Mouse (Mus musculus) kidney, postnatal 0 days (tissue): ENCODE measurements around the gene Dusp28. TPM values are rescaled to one million over a fixed set of nuclear protein-coding genes. Genes with fewer than 3 reads are reported as not detected.
A peak's percentile ranks its signal among the peaks of the same experiment; 100 is the strongest.

Experiments used
- ATAC-seq: fragments of 200-750 bp; cut with Nextera tagmentation; replicated peaks from 2 replicates; pipeline ENCODE4 v1.8.0; 2017; ENCODE audit warnings: low read depth, moderate number of reproducible peaks, moderate TSS enrichment, moderate library complexity; ENCODE audit not compliant: low FRiP score
- DNase-seq: peaks from one replicate; pipeline ENCODE4 v3.0.0-alpha.2; 2016; ENCODE audit warnings: low spot score
- H3K27ac ChIP-seq: fragments of 300-500 bp; sonication (generic); 2 replicates; pipeline ENCODE4 v1.5.1; 2014; ENCODE audit warnings: mild to moderate bottlenecking
- H3K27me3 ChIP-seq: fragments of 300-500 bp; sonication (generic); 2 replicates; pipeline ENCODE4 v1.6.1; 2014; ENCODE audit warnings: low read length, mixed read lengths; ENCODE audit not compliant: insufficient read depth
- H3K36me3 ChIP-seq: fragments of 300-500 bp; sonication (generic); 2 replicates; pipeline ENCODE4 v1.6.1; 2014; ENCODE audit warnings: low read length, mixed read lengths; ENCODE audit not compliant: insufficient read depth
- H3K4me1 ChIP-seq: fragments of 300-500 bp; sonication (generic); replicated peaks from 2 replicates; pipeline ENCODE4 v1.6.1; 2014; ENCODE audit warnings: antibody characterized with exemption, low read length, mixed read lengths; ENCODE audit not compliant: insufficient read depth
- H3K4me2 ChIP-seq: fragments of 300-500 bp; sonication (generic); 2 replicates; pipeline ENCODE4 v1.6.1; 2014; ENCODE audit warnings: mild to moderate bottlenecking, low read length, moderate library complexity, mixed read lengths
- H3K4me3 ChIP-seq: fragments of 300-500 bp; sonication (generic); replicated peaks from 2 replicates; pipeline ENCODE4 v1.5.1; 2014; ENCODE audit warnings: low read depth, low read length
- H3K9ac ChIP-seq: fragments of 300-500 bp; sonication (generic); 2 replicates; pipeline ENCODE4 v1.6.1; 2014; ENCODE audit warnings: low read depth, low read length
- H3K9me3 ChIP-seq: fragments of 300-500 bp; sonication (generic); replicated peaks from 2 replicates; pipeline ENCODE4 v1.6.1; 2016; ENCODE audit warnings: low read length, inconsistent platforms, mixed read lengths
- CTCF ChIP-seq: IDR thresholded peaks from 2 replicates; pipeline ENCODE4 v1.5.1; 2016; ENCODE audit warnings: antibody characterized with exemption, low read depth, mild to moderate bottlenecking, moderate library complexity
- WGBS: fragments of 180-500 bp; shearing (Covaris S2); extraction: QIAGEN DNeasy Blood & Tissue Kit; methylation state at CpG from one replicate; pipeline ENCODE4 v1.1.7; 2014; 5-methylcytosine and 5-hydroxymethylcytosine counted together
- polyA plus RNA-seq: library from polyadenylated mRNA; unstranded; fragments of >200 nt; fragmentation: Nextera tagmentation; extraction: Ambion mirVana; gene quantifications from 2 replicates; pipeline ENCODE4 v1.2.1, GENCODE M21; 2015

The Dusp28 gene
- polyA plus RNA-seq, 1 experiment from 2014 or later: 22.3 TPM

DNA sequence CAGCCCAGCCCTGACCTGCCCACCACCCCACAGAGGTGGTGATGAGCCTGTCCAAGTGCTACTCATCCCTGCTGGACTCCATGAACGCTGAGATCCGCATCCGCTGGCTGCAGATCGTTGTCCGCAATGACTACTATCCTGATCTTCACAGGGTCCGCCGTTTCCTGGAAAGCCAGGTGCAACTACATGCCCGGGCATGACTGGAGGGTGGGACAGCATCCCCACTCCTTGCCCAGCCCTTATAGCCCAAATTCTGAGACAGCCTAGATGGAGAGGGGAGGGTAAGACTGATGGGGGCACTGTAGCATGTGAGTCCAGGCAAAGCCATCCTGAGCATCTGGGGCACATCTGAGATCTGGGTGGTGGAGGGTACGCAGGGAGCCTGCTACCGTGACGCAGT is 12.4 kb downstream of the Dusp28 start:
- no peak overlapping the region for H3K4me3 ChIP-seq
- no peak for DNase-seq
- no peak overlapping the region for H3K4me2 ChIP-seq
- no peaks in the 10 kb centered on the region for H3K4me1 ChIP-seq
- H3K9me3 ChIP-seq: no peaks in the 10 kb centered on the region
- no peak for TF ChIP-seq CTCF
- H3K9ac ChIP-seq: no peak overlapping the region
- 94% methylated on average over 11 of the region's 11 CpGs for WGBS
- no peak for ATAC-seq
- peaks cover 62% of the 10 kb centered on the region for H3K36me3 ChIP-seq
- no peaks in the 10 kb centered on the region for H3K27me3 ChIP-seq
- no peak overlapping the region for H3K27ac ChIP-seq

GRCm38 (mm10) chr1:92919775-92920174 is 13.0 kb downstream of the Dusp28 start:
- H3K27me3 ChIP-seq: no peaks in the 10 kb centered on the region
- no peak for TF ChIP-seq CTCF
- peaks cover 58% of the 10 kb centered on the region for H3K36me3 ChIP-seq
- ATAC-seq: no peak
- no peaks in the 10 kb centered on the region for H3K9me3 ChIP-seq
- no peak overlapping the region for H3K27ac ChIP-seq
- 80% methylated on average over 12 of the region's 12 CpGs for WGBS
- no peaks in the 10 kb centered on the region for H3K4me1 ChIP-seq
- H3K4me3 ChIP-seq: no peak overlapping the region
- no peak for DNase-seq
- no peak overlapping the region for H3K9ac ChIP-seq
- no peak overlapping the region for H3K4me2 ChIP-seq

GRCm38 (mm10) chr1:92920474-92921200 is 13.9 kb downstream of the Dusp28 start:
- no peak for TF ChIP-seq CTCF
- ATAC-seq (no peak), DNase-seq (no peak)
- Histone ChIP-seq H3K27me3 (no peaks in the 10 kb centered on the region), H3K36me3 (peaks cover 50% of the 10 kb centered on the region), H3K9ac (no peak overlapping the region), H3K4me1 (no peaks in the 10 kb centered on the region), H3K4me3 (no peak overlapping the region), H3K27ac (no peak overlapping the region), H3K4me2 (no peak overlapping the region), H3K9me3 (no peaks in the 10 kb centered on the region)
- WGBS: 86% methylated on average over 7 of the region's 7 CpGs

GRCm38 (mm10) chr1:92921496-92921895 is 14.7 kb downstream of the Dusp28 start:
- Histone ChIP-seq H3K4me1 (no peaks in the 10 kb centered on the region), H3K27ac (no peak overlapping the region), H3K4me3 (no peak overlapping the region), H3K9ac (no peak overlapping the region), H3K36me3 (peaks cover 41% of the 10 kb centered on the region), H3K9me3 (no peaks in the 10 kb centered on the region), H3K4me2 (no peak overlapping the region), H3K27me3 (no peaks in the 10 kb centered on the region)
- 81% methylated on average over 4 of the region's 4 CpGs for WGBS
- no peak for TF ChIP-seq CTCF
- ATAC-seq (no peak), DNase-seq (no peak)

DNA sequence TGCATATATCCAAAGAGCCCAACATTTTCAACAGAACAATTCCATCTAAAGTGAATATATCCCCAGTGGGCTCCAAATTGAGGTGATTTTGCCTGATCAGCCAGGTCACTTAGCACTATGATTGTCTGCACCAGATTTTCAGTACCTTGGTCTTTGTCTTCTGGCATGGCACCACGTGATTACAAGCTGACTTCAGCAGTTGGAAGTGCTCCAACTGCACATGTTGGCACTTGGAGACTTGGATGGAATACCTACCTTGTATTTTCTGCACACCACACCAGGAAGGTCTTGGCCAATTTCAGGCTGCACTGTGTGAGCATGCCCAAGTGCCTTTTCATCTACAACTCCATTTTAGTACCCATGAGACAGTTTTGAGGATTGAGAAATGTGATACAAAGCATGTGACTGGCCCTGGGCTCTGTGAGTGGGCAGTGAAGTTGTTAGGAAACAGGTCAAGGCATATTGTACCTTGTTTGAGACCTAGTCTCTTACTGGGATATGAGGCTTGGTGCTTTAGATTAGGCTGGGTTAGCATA is 23.5 kb downstream of the Dusp28 start:
- no peak overlapping the region for H3K4me2 ChIP-seq
- ATAC-seq: no peak
- H3K9me3 ChIP-seq: no peaks in the 10 kb centered on the region
- H3K36me3 ChIP-seq: no peaks in the 10 kb centered on the region
- H3K27me3 ChIP-seq: no peaks in the 10 kb centered on the region
- H3K9ac ChIP-seq: no peak overlapping the region
- H3K27ac ChIP-seq: no peak overlapping the region
- peaks cover 2% of the 10 kb centered on the region; the same call in 1 of the 2 replicates for H3K4me1 ChIP-seq
- no peak for TF ChIP-seq CTCF
- H3K4me3 ChIP-seq: no peak overlapping the region
- DNase-seq: no peak
- WGBS: 29% methylated on average over 1 of the region's 1 CpGs

DNA sequence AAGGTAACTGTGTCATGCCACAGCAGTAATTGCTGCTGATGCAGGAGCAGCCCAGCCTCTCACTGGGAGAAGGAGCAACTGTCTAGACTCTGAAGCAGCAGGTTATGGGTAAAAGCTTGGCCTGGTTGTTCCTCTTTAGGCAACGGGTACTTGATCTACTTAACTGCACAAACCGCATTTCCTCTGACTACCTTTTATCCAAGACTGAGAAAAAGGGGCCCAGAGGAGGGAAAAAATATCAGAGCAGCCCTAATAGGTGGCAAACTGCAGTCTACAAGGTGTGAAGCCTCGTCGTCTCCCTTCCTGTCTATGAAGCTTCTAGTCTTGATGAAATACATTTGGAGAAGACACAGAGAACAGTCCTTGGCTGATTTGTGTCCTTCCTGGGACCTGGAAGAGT is 26.8 kb downstream of the Dusp28 start:
- Histone ChIP-seq H3K9me3 (no peaks in the 10 kb centered on the region), H3K27me3 (no peaks in the 10 kb centered on the region), H3K27ac (peak overlapping the region; percentile 95), H3K4me3 (peak overlapping the region; percentile 60), H3K4me1 (peaks cover 4% of the 10 kb centered on the region; the same call in 1 of the 2 replicates), H3K4me2 (peak overlapping the region; percentile 92), H3K36me3 (0 out of 2 replicates have a peak, but pooled peaks cover under 1% of the 10 kb centered on the region), H3K9ac (peak overlapping the region; percentile 40; the same call in 1 of the 2 replicates)
- ATAC-seq: no peak
- no peak for DNase-seq
- no peak for TF ChIP-seq CTCF
- 82% methylated on average over 4 of the region's 4 CpGs for WGBS
